Mouse (Mus musculus): ENCODE measurements around the gene Pak6. TPM values are rescaled to one million over a fixed set of nuclear protein-coding genes. Genes with fewer than 3 reads are reported as not detected.

Pak6 gene
- 0.06 TPM for polyA plus RNA-seq (2012; fragmentation: generic; extraction: Trizol)

GRCm38 (mm10) chr2:118662902-118663803 is at the start of gene Pak6:
Pak6 (plus strand) TSS chr2:118663303.
- Histone ChIP-seq H3K36me3 (ENCODE audit: control insufficient read depth, insufficient read depth) (no peaks in the 10 kb centered on the region), H3K4me3 (no peak within 1 kb of the TSS), H3K27me3 (ENCODE audit: control insufficient read depth, insufficient read depth, insufficient read length) (no peaks in the 10 kb centered on the region), H3ac (ENCODE audit: control insufficient read depth, insufficient read length) (no peak within 1 kb of the TSS), H3K79me2 (ENCODE audit: control insufficient read depth, insufficient read depth) (no peaks in the 10 kb centered on the region), H3K4me2 (ENCODE audit: low read depth) (peak within 1 kb of the TSS; percentile 56)
- TF ChIP-seq CEBPB (IDR thresholded peaks at IDR 0.05; ENCODE audit: insufficient read depth, poor library complexity, severe bottlenecking): no peak
- no peak for TF ChIP-seq REST (IDR thresholded peaks at IDR 0.05; ENCODE audit: insufficient read depth, insufficient read length)
- no peak for TF ChIP-seq POLR2A (IDR thresholded peaks at IDR 0.05; ENCODE audit: insufficient read length, low read depth)
- TF ChIP-seq SRF (IDR thresholded peaks at IDR 0.05; ENCODE audit: control insufficient read depth, insufficient read length, low read depth): no peak
- no peak for TF ChIP-seq E2F4 (IDR thresholded peaks at IDR 0.05; ENCODE audit: insufficient read depth)
- TF ChIP-seq MYOD1 (IDR thresholded peaks at IDR 0.05; ENCODE audit: control insufficient read depth in 1 of 3, insufficient read length in 2 of 3, low read depth in 2 of 3): no peak
- no peak for TF ChIP-seq TCF12 (IDR thresholded peaks at IDR 0.05; ENCODE audit: insufficient read depth, poor library complexity, severe bottlenecking)
- TF ChIP-seq MYOG (IDR thresholded peaks at IDR 0.05; ENCODE audit: control insufficient read depth in 1 of 3, insufficient read depth in 1 of 3, insufficient read length in 2 of 3, low read depth in 2 of 3): no peak
- no peak for TF ChIP-seq POLR2AphosphoS2 (IDR thresholded peaks at IDR 0.05; ENCODE audit: insufficient read length, low read depth)
- TF ChIP-seq MAX (IDR thresholded peaks at IDR 0.05; ENCODE audit: low read depth): no peak
- no peak for TF ChIP-seq TCF3 (IDR thresholded peaks at IDR 0.05; ENCODE audit: insufficient read length, low read depth)
- TF ChIP-seq USF1 (IDR thresholded peaks at IDR 0.05; ENCODE audit: low read depth): no peak

GRCm38 (mm10) chr2:118618013-118618412 is 45.1 kb upstream of the Pak6 start:
- Histone ChIP-seq H3ac (ENCODE audit: control insufficient read depth, insufficient read length) (no peak overlapping the region), H3K27me3 (ENCODE audit: control insufficient read depth, insufficient read depth, insufficient read length) (no peaks in the 10 kb centered on the region), H3K4me3 (no peak overlapping the region), H3K4me2 (ENCODE audit: low read depth) (no peak overlapping the region), H3K79me2 (ENCODE audit: control insufficient read depth, insufficient read depth) (no peaks in the 10 kb centered on the region), H3K36me3 (ENCODE audit: control insufficient read depth, insufficient read depth) (peaks cover 25% of the 10 kb centered on the region)
- TF ChIP-seq REST (IDR thresholded peaks at IDR 0.05; ENCODE audit: insufficient read depth, insufficient read length) (no peak), TCF12 (IDR thresholded peaks at IDR 0.05; ENCODE audit: insufficient read depth, poor library complexity, severe bottlenecking) (no peak), TCF3 (IDR thresholded peaks at IDR 0.05; ENCODE audit: insufficient read length, low read depth) (no peak)

DNA sequence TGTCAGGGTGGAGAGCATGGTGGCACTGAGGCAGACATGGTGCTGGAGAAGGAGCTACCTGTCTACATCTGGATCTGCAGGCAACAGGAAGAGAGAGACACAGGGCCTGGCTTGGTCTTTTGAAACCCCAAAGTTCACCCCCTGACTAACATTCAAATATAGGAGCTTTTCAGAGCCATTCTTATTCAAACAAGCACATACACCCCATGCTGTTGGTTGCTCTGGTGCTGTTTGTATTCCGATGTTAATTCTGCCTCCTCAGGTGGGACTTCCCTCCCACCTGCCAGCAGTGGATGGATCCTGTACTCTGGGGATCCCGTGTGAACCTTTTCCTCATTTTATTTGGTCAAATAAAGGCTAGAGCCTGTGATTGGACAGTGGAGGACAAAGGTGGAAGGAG is 43.0 kb upstream of the Pak6 start:
- TF ChIP-seq MYOG (IDR thresholded peaks at IDR 0.05; ENCODE audit: control insufficient read depth in 1 of 3, insufficient read depth in 1 of 3, insufficient read length in 2 of 3, low read depth in 2 of 3) (no peak), POLR2AphosphoS2 (IDR thresholded peaks at IDR 0.05; ENCODE audit: insufficient read length, low read depth) (no peak), USF1 (IDR thresholded peaks at IDR 0.05; ENCODE audit: low read depth) (no peak), E2F4 (IDR thresholded peaks at IDR 0.05; ENCODE audit: insufficient read depth) (no peak), CEBPB (IDR thresholded peaks at IDR 0.05; ENCODE audit: insufficient read depth, poor library complexity, severe bottlenecking) (no peak), POLR2A (IDR thresholded peaks at IDR 0.05; ENCODE audit: insufficient read length, low read depth) (no peak)
- no peak overlapping the region for H3ac ChIP-seq (ENCODE audit: control insufficient read depth, insufficient read length)
- H3K4me2 ChIP-seq (ENCODE audit: low read depth): no peak overlapping the region
- no peaks in the 10 kb centered on the region for H3K27me3 ChIP-seq (ENCODE audit: control insufficient read depth, insufficient read depth, insufficient read length)
- peaks cover 25% of the 10 kb centered on the region for H3K36me3 ChIP-seq (ENCODE audit: control insufficient read depth, insufficient read depth)
- no peaks in the 10 kb centered on the region for H3K79me2 ChIP-seq (ENCODE audit: control insufficient read depth, insufficient read depth)
- no peak overlapping the region for H3K4me3 ChIP-seq

- TF ChIP-seq MAX (IDR thresholded peaks at IDR 0.05; ENCODE audit: low read depth) (no peak), TCF3 (IDR thresholded peaks at IDR 0.05; ENCODE audit: insufficient read length, low read depth) (no peak), MYOD1 (IDR thresholded peaks at IDR 0.05; ENCODE audit: control insufficient read depth in 1 of 3, insufficient read length in 2 of 3, low read depth in 2 of 3) (peak in 2 of 3 experiments; percentile 76 to 88), POLR2A (IDR thresholded peaks at IDR 0.05; ENCODE audit: insufficient read length, low read depth) (no peak), MYOG (IDR thresholded peaks at IDR 0.05; ENCODE audit: control insufficient read depth in 1 of 3, insufficient read depth in 1 of 3, insufficient read length in 2 of 3, low read depth in 2 of 3) (peak; percentile 6 to 84 (median 37)), USF1 (IDR thresholded peaks at IDR 0.05; ENCODE audit: low read depth) (no peak)
- no peak overlapping the region for H3ac ChIP-seq (ENCODE audit: control insufficient read depth, insufficient read length)
- peaks cover 30% of the 10 kb centered on the region for H3K36me3 ChIP-seq (ENCODE audit: control insufficient read depth, insufficient read depth)
- no peaks in the 10 kb centered on the region for H3K27me3 ChIP-seq (ENCODE audit: control insufficient read depth, insufficient read depth, insufficient read length)
- no peak overlapping the region for H3K4me3 ChIP-seq
- no peak overlapping the region for H3K4me2 ChIP-seq (ENCODE audit: low read depth)
- H3K79me2 ChIP-seq (ENCODE audit: control insufficient read depth, insufficient read depth): no peaks in the 10 kb centered on the region
These were observed 42.5 kb upstream of the Pak6 start for GRCm38 (mm10) chr2:118620608-118621007.

- Histone ChIP-seq H3K79me2 (ENCODE audit: control insufficient read depth, insufficient read depth) (no peaks in the 10 kb centered on the region), H3ac (ENCODE audit: control insufficient read depth, insufficient read length) (no peak overlapping the region), H3K27me3 (ENCODE audit: control insufficient read depth, insufficient read depth, insufficient read length) (no peaks in the 10 kb centered on the region), H3K36me3 (ENCODE audit: control insufficient read depth, insufficient read depth) (peaks cover 35% of the 10 kb centered on the region), H3K4me3 (no peak overlapping the region), H3K4me2 (ENCODE audit: low read depth) (no peak overlapping the region)
- TF ChIP-seq E2F4 (IDR thresholded peaks at IDR 0.05; ENCODE audit: insufficient read depth): no peak
- TF ChIP-seq POLR2A (IDR thresholded peaks at IDR 0.05; ENCODE audit: insufficient read length, low read depth): no peak
- TF ChIP-seq MYOD1 (IDR thresholded peaks at IDR 0.05; ENCODE audit: control insufficient read depth in 1 of 3, insufficient read length in 2 of 3, low read depth in 2 of 3): no peak
- no peak for TF ChIP-seq TCF3 (IDR thresholded peaks at IDR 0.05; ENCODE audit: insufficient read length, low read depth)
- no peak for TF ChIP-seq SRF (IDR thresholded peaks at IDR 0.05; ENCODE audit: control insufficient read depth, insufficient read length, low read depth)
- TF ChIP-seq MYOG (IDR thresholded peaks at IDR 0.05; ENCODE audit: control insufficient read depth in 1 of 3, insufficient read depth in 1 of 3, insufficient read length in 2 of 3, low read depth in 2 of 3): no peak
- TF ChIP-seq MAX (IDR thresholded peaks at IDR 0.05; ENCODE audit: low read depth): no peak
- TF ChIP-seq POLR2AphosphoS2 (IDR thresholded peaks at IDR 0.05; ENCODE audit: insufficient read length, low read depth): no peak
- no peak for TF ChIP-seq CEBPB (IDR thresholded peaks at IDR 0.05; ENCODE audit: insufficient read depth, poor library complexity, severe bottlenecking)
- TF ChIP-seq USF1 (IDR thresholded peaks at IDR 0.05; ENCODE audit: low read depth): no peak
- no peak for TF ChIP-seq TCF12 (IDR thresholded peaks at IDR 0.05; ENCODE audit: insufficient read depth, poor library complexity, severe bottlenecking)
These were observed 33.8 kb upstream of the Pak6 start for GRCm38 (mm10) chr2:118629276-118629675.
